Mouse (Mus musculus): ENCODE measurements around the gene Sdhb. TPM values are rescaled to one million over a fixed set of nuclear protein-coding genes. Genes with fewer than 3 reads are reported as not detected.
A peak's percentile ranks its signal among the peaks of the same experiment; 100 is the strongest.

Sdhb gene
- polyA plus RNA-seq, 1 experiment from 2014 or later, result 530 TPM

GRCm38 (mm10) chr4:140982808-140983207 lies 21.8 kb downstream of the Sdhb start:
- peaks cover 19% of the 10 kb centered on the region for H3K36me3 ChIP-seq
- no peaks in the 10 kb centered on the region for H3K9me3 ChIP-seq (replicated peaks)
- H3K4me2 ChIP-seq, result no peak overlapping the region
- H3K4me3 ChIP-seq (replicated peaks), result no peak overlapping the region
- H3K4me1 ChIP-seq, result peaks cover 18% of the 10 kb centered on the region
- ATAC-seq (ENCODE audit: low FRiP score), result no peak
- no peaks in the 10 kb centered on the region for H3K27me3 ChIP-seq (replicated peaks)
- no peak overlapping the region for H3K9ac ChIP-seq (replicated peaks)
- peak overlapping the region; percentile 51; the same call in 1 of the 2 replicates for H3K27ac ChIP-seq (replicated peaks)
- WGBS, result 50% methylated on average over 4 of the region's 4 CpGs

DNA sequence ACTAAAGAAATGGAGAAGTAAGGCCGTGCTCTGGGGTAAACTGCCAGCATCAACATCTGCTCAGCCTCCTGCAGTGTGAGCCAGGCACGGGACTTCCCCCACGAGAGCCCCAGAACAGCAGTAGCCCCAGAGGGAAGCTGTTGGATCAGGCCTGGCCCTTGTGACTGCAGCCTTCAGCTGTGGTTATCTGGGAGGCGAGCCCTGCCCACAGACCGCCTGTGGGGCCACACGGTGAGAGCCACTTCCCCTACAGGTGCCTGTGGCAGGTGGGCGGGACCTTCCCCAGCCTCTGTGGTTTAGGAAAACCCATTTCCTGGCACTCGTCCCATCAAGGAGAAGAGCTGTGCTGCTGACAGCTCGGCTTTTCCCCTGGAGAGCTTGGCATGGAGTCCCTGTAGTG lies 22.4 kb downstream of the Sdhb start:
- H3K27ac ChIP-seq (replicated peaks), result peak overlapping the region; percentile 51; the same call in 1 of the 2 replicates
- H3K4me2 ChIP-seq, result no peak overlapping the region

DNA sequence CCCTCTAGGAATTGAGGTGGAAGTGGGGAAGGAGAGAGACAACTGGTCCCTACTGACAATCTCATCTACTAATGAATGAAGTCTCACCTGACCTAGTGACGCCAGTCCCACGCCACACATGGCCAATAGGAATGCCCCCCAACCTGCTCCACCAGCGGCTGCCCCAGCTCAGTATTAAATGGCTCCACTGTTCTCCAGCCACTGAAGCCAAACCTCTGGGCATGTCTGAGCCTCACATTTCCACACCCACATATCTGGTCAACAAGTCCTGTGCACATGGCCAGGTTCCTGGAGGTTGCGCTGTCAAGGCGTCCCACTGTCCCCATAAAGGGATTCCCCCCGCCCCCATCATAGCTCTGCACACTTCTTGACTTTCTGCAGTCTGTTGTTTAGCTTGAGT lies 23.5 kb downstream of the Sdhb start:
- Histone ChIP-seq H3K9me3 (replicated peaks) (no peaks in the 10 kb centered on the region), H3K9ac (replicated peaks) (no peak overlapping the region), H3K4me2 (no peak overlapping the region), H3K4me1 (peaks cover 35% of the 10 kb centered on the region), H3K36me3 (peaks cover 4% of the 10 kb centered on the region), H3K27me3 (replicated peaks) (no peaks in the 10 kb centered on the region), H3K4me3 (replicated peaks) (no peak overlapping the region), H3K27ac (replicated peaks) (no peak overlapping the region)
- ATAC-seq (ENCODE audit: low FRiP score), result no peak
- 92% methylated on average over 6 of the region's 6 CpGs for WGBS

More for the DNA sequence above, 22.4 kb downstream of the Sdhb start:
- Histone ChIP-seq H3K9me3 (replicated peaks) (no peaks in the 10 kb centered on the region), H3K4me3 (replicated peaks) (no peak overlapping the region), H3K9ac (replicated peaks) (0 out of 2 replicates have a peak overlapping the region, but pooled peaks have one; percentile 10), H3K4me1 (peaks cover 24% of the 10 kb centered on the region), H3K27me3 (replicated peaks) (no peaks in the 10 kb centered on the region), H3K36me3 (peaks cover 14% of the 10 kb centered on the region)
- WGBS, result 16% methylated on average over 9 of the region's 9 CpGs
- no peak for ATAC-seq (ENCODE audit: low FRiP score)

GRCm38 (mm10) chr4:140986024-140986710 lies 25.2 kb downstream of the Sdhb start:
- H3K4me1 ChIP-seq, result peaks cover 42% of the 10 kb centered on the region
- H3K9me3 ChIP-seq (replicated peaks), result no peaks in the 10 kb centered on the region
- WGBS, result 28% methylated on average over 14 of the region's 15 CpGs
- peak overlapping the region; percentile 72 for H3K27ac ChIP-seq (replicated peaks)
- peak overlapping the region; percentile 93 for H3K4me3 ChIP-seq (replicated peaks)
- H3K9ac ChIP-seq (replicated peaks), result peak overlapping the region; percentile 100
- H3K36me3 ChIP-seq, result no peaks in the 10 kb centered on the region
- peak; percentile 60 for ATAC-seq (ENCODE audit: low FRiP score)
- H3K4me2 ChIP-seq, result peak overlapping the region; percentile 80
- no peaks in the 10 kb centered on the region for H3K27me3 ChIP-seq (replicated peaks)

DNA sequence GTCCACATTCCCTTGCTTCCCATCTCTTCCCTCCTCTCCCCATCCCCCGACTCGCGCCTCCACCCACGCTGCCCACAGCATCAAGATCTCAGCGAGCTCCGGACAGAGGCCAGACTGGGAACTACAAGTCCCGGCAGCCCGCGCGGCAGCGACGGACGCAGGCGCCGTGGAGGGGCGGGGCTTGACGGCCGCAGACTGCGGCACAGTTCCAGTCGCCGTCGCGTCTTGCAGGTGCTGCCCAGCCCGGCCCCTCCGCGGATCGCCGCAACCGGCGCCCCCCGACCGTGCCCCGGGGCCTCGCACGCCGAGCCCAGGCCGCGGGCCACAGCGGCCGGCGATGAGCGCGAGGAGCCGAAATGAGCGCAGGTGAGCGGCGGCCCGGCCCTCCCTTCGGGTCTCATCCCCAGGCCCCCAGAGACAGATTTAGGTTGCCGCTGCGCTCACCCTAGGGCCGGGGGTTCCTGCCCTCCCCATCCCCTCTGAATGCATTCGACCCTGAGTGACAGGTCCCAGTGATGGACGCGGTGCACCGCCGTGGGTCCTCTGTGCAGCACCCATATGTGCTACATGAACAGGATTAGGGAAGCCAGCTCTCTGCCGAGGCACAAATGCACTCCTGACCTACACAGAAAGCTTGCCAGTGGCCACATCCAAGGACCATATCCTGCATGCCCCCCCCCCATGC lies 25.9 kb downstream of the Sdhb start, which contains the start of gene Atp13a2:
Gene Atp13a2, plus strand, starts transcription at position 163 of the 685 bp plus-strand sequence.
- Histone ChIP-seq H3K9me3 (replicated peaks) (no peaks in the 10 kb centered on the region), H3K27ac (replicated peaks) (peak within 1 kb of the TSS; percentile 72), H3K36me3 (no peaks in the 10 kb centered on the region), H3K27me3 (replicated peaks) (no peaks in the 10 kb centered on the region), H3K4me3 (replicated peaks) (peak within 1 kb of the TSS; percentile 93), H3K4me1 (peaks cover 42% of the 10 kb centered on the region), H3K9ac (replicated peaks) (peak within 1 kb of the TSS; percentile 100), H3K4me2 (peak within 1 kb of the TSS; percentile 80)
- ATAC-seq (ENCODE audit: low FRiP score), result peak; percentile 93
- WGBS, result under 1% methylated on average over 51 of the region's 58 CpGs

GRCm38 (mm10) chr4:140987476-140987875 lies 26.5 kb downstream of the Sdhb start:
- 25% methylated on average over 7 of the region's 7 CpGs for WGBS
- no peaks in the 10 kb centered on the region for H3K9me3 ChIP-seq (replicated peaks)
- H3K27ac ChIP-seq (replicated peaks), result peak overlapping the region; percentile 72
- peak; percentile 7; the same call in 1 of the 2 replicates for ATAC-seq (ENCODE audit: low FRiP score)
- H3K4me3 ChIP-seq (replicated peaks), result peak overlapping the region; percentile 93
- H3K36me3 ChIP-seq, result peaks cover 6% of the 10 kb centered on the region
- H3K4me1 ChIP-seq, result peaks cover 42% of the 10 kb centered on the region
- H3K27me3 ChIP-seq (replicated peaks), result no peaks in the 10 kb centered on the region
- peak overlapping the region; percentile 80 for H3K4me2 ChIP-seq
- peak overlapping the region; percentile 100 for H3K9ac ChIP-seq (replicated peaks)

DNA sequence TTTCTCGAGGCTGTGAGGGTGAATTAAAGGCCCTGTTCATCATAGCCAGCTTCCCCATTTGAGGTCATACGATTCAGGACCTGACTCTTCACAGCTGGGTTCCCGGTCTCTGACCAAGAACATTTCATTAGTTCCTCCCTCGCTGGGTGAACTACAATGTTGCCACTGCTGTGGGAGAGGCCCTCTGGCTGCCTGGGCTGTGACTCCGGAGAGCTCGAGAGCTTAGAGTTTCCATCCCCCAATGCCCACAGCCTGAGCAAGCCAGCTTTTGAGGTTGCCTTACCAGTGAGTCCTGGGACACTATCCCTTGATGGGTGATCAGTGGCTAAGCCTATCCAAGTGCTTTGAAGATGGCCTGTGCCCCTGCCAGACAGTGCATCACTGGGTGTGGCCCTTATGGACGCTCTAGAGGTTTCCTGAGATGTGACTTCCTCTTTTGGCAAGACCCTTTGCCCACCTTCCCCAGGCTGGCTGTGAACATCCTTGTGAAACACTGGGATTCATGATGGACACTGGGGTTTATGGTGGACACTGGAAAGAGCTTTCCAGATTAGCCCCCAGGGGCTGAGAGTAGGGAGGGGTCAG lies 27.8 kb downstream of the Sdhb start:
- peaks cover 35% of the 10 kb centered on the region for H3K4me1 ChIP-seq
- H3K36me3 ChIP-seq, result peaks cover 17% of the 10 kb centered on the region
- peak overlapping the region; percentile 9; the same call in 1 of the 2 replicates for H3K27ac ChIP-seq (replicated peaks)
- H3K9me3 ChIP-seq (replicated peaks), result no peaks in the 10 kb centered on the region
- H3K4me3 ChIP-seq (replicated peaks), result peak overlapping the region; percentile 93
- 58% methylated on average over 7 of the region's 7 CpGs for WGBS
- peak overlapping the region; percentile 80 for H3K4me2 ChIP-seq
- no peaks in the 10 kb centered on the region for H3K27me3 ChIP-seq (replicated peaks)
- no peak for ATAC-seq (ENCODE audit: low FRiP score)
- no peak overlapping the region for H3K9ac ChIP-seq (replicated peaks)

DNA sequence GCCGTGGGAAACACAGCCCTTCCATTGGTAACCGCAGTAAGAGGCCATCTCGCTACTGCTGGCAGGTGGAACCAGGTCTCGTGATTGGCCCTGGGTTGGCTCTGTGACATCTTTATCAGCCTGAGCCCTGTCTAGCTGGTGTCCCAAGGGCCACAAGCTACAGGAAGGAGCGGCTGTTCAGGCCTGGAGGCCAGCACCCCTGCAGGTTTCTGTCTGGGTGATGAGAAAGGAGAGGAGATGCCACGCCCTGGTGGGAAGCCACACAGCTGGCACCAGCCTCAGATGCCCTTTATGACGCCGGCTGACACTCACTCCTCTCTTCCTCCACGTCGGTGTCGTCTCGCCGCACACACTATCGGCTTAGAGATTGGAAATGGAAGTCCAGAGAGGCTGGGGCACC lies 28.4 kb downstream of the Sdhb start:
- Histone ChIP-seq H3K36me3 (peaks cover 24% of the 10 kb centered on the region), H3K4me2 (peak overlapping the region; percentile 80), H3K4me3 (replicated peaks) (no peak overlapping the region; the same call in 1 of the 2 replicates), H3K27ac (replicated peaks) (no peak overlapping the region), H3K4me1 (peaks cover 35% of the 10 kb centered on the region), H3K27me3 (replicated peaks) (no peaks in the 10 kb centered on the region), H3K9ac (replicated peaks) (no peak overlapping the region), H3K9me3 (replicated peaks) (no peaks in the 10 kb centered on the region)
- no peak for ATAC-seq (ENCODE audit: low FRiP score)
- 76% methylated on average over 14 of the region's 14 CpGs for WGBS

DNA sequence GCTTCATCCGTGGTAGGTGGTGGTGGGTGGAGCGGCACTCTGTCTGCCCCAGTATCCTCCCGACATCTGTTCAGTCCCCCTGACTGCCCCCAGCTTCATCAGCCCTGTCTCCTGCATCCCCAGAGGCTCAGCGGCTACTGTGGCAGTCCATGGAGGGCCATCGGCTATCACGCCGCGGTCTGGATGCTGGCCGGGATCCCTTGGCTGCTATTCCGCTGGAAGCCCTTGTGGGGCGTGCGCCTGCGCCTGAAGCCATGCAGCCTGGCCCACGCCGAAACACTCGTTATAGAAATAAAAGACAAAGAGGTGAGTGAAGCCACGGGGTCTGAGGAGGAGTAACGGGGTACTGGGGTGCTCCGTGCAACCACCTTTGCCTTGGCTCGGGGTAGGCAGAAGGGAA lies 31.2 kb downstream of the Sdhb start:
- Histone ChIP-seq H3K27ac (replicated peaks) (no peak overlapping the region), H3K4me3 (replicated peaks) (no peak overlapping the region), H3K4me2 (no peak overlapping the region), H3K9ac (replicated peaks) (no peak overlapping the region), H3K27me3 (replicated peaks) (no peaks in the 10 kb centered on the region), H3K36me3 (peaks cover 51% of the 10 kb centered on the region), H3K4me1 (peaks cover 30% of the 10 kb centered on the region), H3K9me3 (replicated peaks) (no peaks in the 10 kb centered on the region)
- ATAC-seq (ENCODE audit: low FRiP score), result no peak
- WGBS, result 80% methylated on average over 20 of the region's 20 CpGs

DNA sequence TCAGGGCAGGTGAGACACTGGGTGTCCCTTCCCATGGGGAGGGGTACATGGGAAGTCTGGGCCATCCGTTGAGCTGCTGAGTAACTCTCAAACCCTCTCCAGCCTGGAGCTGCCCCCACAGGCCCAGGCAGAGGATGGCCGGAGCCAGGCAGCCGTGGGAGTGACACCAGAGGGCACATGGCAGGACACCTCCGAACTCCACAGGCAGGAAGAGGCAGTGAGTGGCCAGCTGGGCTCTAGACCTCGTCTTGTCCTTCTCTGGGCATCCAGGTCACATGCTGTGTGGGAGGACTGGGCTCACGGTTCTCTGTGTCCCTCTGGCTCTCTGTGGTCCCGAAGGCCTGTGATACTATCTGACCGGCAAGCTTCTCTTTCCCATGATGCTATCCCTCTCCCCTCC lies 32.8 kb downstream of the Sdhb start:
- H3K4me3 ChIP-seq (replicated peaks), result no peak overlapping the region
- no peaks in the 10 kb centered on the region for H3K27me3 ChIP-seq (replicated peaks)
- 92% methylated on average over 8 of the region's 8 CpGs for WGBS
- ATAC-seq (ENCODE audit: low FRiP score), result no peak
- H3K4me1 ChIP-seq, result peaks cover 14% of the 10 kb centered on the region
- H3K27ac ChIP-seq (replicated peaks), result no peak overlapping the region
- no peak overlapping the region for H3K9ac ChIP-seq (replicated peaks)
- no peaks in the 10 kb centered on the region for H3K9me3 ChIP-seq (replicated peaks)
- peaks cover 65% of the 10 kb centered on the region for H3K36me3 ChIP-seq
- no peak overlapping the region for H3K4me2 ChIP-seq

- H3K9ac ChIP-seq (replicated peaks), result no peak overlapping the region
- peaks cover 84% of the 10 kb centered on the region for H3K36me3 ChIP-seq
- no peak for ATAC-seq (ENCODE audit: low FRiP score)
- no peaks in the 10 kb centered on the region for H3K9me3 ChIP-seq (replicated peaks)
- no peak overlapping the region for H3K27ac ChIP-seq (replicated peaks)
- H3K4me3 ChIP-seq (replicated peaks), result no peak overlapping the region
- 91% methylated on average over 8 of the region's 8 CpGs for WGBS
- H3K27me3 ChIP-seq (replicated peaks), result no peaks in the 10 kb centered on the region
- no peaks in the 10 kb centered on the region for H3K4me1 ChIP-seq
- H3K4me2 ChIP-seq, result no peak overlapping the region
Measured at GRCm38 (mm10) chr4:140995811-140996210, 34.8 kb downstream of the Sdhb start.
